Mouse (Mus musculus) gastrocnemius, postnatal 14 days (tissue): Measurements from ENCODE around the gene Slc35b2. TPM values are rescaled to one million over a fixed set of nuclear protein-coding genes. Genes with fewer than 3 reads are reported as not detected.

Source experiments
- DNase-seq: peaks from one replicate; pipeline ENCODE4 v3.0.0; 2021; ENCODE audit warnings: mixed read lengths
- intact Hi-C: fragments of 180-260 bp; cut with DNase I; formaldehyde crosslinking; loops from one replicate; pipeline ENCODE4 v1.15.1; 2025; ENCODE audit warnings: low total_unique reads
- total RNA-seq, 2 experiments: library from RNA; stranded (reverse); gene quantifications; 2 replicates each; pipeline ENCODE4 v1.2.3; 2021

Slc35b2 gene
- total RNA-seq, 2 experiments from 2014 or later, result 25.6 to 28.6 TPM

GRCm38 (mm10) chr17:45544001-45544872 is 19.4 kb upstream of the Slc35b2 start:
- no peak for DNase-seq
- intact Hi-C loops, result no loop called here

DNA sequence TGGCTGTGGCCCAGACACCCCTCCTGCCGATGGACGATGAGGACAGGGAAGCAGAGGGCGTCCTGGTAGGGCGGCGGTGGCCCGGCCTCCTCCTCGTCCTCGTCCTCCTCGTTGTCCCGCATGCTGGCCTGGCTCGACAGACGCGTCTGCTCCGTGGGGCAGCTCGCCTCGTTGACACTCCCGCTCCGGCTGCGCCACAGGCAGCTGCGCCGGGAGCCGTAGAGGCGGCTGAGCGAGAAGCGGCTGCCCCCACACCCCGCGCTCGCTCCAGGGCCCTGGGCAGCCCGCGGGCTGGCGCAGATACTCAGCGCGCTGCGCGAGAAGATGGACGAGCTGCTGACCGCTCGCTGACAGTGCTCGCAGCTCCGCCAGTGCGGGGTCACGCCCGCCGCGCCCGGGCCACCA is 18.8 kb upstream of the Slc35b2 start:
- DNase-seq, result no peak
- intact Hi-C loops, result no loop called here

DNA sequence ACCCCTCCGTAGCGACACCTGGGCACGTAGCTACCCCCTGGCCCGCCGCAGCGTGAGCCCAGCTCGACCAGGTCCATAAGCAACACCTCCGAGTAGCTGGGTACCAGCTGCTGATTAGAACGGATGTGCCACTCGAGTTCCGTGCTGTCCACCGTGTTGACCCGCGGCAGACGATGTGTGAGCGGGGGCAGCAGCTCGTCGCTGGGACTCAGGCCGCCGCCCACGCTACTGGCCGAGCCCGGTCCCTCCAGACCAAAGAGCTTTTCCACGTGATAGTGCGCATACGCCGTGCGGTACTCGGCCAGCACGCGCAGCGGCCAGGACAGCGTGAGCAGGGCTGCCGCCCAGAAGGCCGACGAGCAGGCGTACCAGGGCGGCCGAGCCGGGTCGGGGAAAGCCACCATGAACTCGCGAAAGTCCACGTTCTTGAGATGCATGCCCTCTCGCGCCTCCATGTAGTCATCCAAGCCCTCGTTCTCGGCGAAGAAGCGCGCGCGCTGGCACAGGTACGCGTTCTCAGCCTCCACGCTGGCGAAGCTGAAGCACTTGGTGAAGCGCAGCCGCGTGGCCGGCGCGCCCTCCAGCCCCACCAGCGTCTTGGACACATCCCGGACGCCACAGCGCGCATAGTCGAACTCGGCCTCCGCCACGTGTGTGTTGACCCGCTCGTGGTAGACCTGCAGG is 18.3 kb upstream of the Slc35b2 start:
- intact Hi-C loops, result no loop called here
- DNase-seq, result no peak

- intact Hi-C loops, result no loop called here
- no peak for DNase-seq
Observed at GRCm38 (mm10) chr17:45546941-45547340, 16.7 kb upstream of the Slc35b2 start.

GRCm38 (mm10) chr17:45547461-45548190 is 16.0 kb upstream of the Slc35b2 start:
- DNase-seq, result no peak
- intact Hi-C loops, result no loop called here

GRCm38 (mm10) chr17:45548541-45549512 is 14.8 kb upstream of the Slc35b2 start:
- intact Hi-C loops, result no loop called here
- no peak for DNase-seq

GRCm38 (mm10) chr17:45549617-45550181 is 14.0 kb upstream of the Slc35b2 start, which contains the start of gene Tmem151b:
Tmem151b (minus strand) TSS chr17:45549677.
- DNase-seq, result no peak
- intact Hi-C loops, result loop anchor here (2.0 kb wide), 1 partner anchor 69 kb away; no protein-coding TSS in a partner anchor

- intact Hi-C loops, result loop anchor here (2.0 kb wide), 1 partner anchor 69 kb away; no protein-coding TSS in a partner anchor
- DNase-seq, result no peak
Observed at GRCm38 (mm10) chr17:45550253-45550652, 13.4 kb upstream of the Slc35b2 start.

DNA sequence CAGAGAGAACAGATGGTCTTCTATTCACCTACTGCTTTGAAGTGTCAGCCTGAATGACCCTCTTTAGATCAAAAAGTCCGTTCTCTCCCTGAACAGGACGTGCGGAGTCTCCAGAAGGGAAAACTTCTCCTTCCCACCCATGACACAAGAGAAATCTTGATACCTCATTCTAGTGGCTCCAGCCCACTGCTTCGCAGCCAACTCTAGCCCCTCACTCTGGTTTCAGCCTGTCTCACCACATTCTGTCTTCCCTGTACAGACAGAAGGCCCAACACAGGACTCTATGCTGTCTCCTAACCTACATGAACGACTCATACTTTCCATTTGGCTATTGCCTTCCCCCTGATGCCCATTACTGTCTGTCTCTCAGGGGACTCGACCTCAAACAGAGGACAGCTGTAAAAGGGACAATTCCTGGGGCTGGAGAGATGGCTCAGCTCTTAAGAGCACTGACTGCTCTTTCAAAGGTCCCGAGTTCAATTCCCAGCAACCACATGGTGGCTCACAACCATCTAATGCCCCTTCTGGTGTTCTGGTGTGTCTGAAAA is 12.4 kb upstream of the Slc35b2 start:
- DNase-seq, result no peak
- intact Hi-C loops, result loop anchor here (2.0 kb wide), 1 partner anchor 71 kb away; no protein-coding TSS in a partner anchor

DNA sequence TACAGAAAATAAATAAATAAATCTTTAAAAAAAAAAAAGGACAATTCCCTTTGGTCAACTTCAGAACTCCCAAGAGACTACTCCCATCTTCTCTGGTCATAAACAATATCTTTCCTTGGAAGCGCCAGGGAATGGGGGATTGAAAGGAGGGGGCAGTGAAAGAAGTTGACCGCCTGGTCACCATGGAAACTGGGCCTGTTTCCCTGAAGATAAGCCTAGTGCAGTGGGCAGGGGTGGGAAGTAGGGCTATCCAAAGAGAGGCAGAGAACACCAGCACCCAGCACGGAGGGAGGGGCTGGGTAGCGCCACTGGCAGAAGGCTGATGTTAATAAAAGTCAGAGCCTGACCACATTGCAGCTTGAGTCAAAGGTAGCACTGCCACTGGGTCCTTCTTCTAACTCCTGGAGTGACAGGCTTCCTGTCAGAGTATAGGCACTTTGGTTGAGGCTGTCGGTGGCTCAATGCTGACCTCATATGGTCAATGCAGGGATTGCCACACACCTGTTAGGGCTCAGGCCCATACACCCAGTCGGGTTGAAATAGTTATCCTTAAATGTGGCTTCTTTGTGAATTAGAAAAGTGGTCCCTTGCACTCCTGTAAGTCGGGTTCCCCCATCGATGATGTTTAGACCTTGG is 11.7 kb upstream of the Slc35b2 start:
- intact Hi-C loops, result loop anchor here (2.0 kb wide), 2 partner anchors 33 to 71 kb away; no protein-coding TSS in a partner anchor
- DNase-seq, result peak; percentile 67

- DNase-seq, result no peak
- intact Hi-C loops, result loop anchor here (2.0 kb wide), 1 partner anchor 34 kb away; no protein-coding TSS in a partner anchor
Observed at GRCm38 (mm10) chr17:45553065-45553464, 10.6 kb upstream of the Slc35b2 start.

DNA sequence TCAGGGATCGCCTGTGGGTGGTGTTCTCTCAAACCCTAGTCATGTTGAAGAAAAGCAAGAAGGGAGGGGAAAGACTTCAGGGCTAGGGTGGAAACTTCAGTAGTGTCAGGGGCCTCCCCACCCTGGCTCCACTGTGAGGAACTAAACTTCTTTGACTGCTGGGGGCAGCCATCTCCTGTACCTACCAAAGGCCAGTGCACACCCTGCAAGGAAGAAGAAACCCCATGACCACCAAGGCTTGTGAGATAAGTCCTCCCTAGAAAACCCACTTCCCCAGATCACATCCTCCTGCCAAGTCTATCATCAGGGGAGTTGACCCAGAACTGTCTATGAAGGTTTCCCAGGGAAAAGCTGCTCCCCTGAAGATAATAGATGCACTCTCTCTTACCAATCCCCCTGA is 9.3 kb upstream of the Slc35b2 start:
- DNase-seq, result no peak
- intact Hi-C loops, result no loop called here

DNA sequence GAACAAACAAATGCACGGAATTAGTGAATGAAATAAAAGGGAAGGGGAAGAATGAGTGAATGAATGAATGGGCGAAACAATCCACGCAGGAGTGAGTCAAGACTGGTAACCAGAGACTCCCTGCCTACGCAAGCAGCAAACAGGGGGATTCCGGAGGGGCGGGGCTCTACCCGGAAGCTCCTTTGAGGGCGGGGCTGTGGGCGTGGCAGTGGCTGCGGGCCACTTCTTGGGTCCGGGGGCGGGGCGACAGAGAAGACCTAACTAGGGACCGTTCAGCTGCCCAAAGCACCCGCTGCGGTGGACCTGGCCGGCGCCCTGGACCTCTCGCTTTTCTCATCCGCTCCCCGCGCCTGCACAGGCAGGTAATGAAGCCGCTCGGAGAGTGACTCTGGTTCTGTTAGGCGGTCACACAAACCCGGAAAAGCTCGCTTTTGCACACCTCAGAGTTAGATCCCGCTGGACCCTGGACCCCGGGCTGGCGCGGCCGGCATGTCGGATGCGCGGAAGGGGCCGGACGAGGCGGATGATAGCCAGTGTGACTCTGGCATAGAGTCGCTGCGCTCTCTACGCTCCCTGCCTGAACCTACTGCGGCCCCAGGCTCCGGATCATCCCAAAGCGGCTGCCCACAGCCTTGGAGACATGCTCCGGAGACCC is 8.1 kb upstream of the Slc35b2 start, which contains the start of gene Nfkbie:
Gene Nfkbie, plus strand, starts transcription at position 252 of the 655 bp plus-strand sequence.
- intact Hi-C loops, result no loop called here
- DNase-seq, result peak; percentile 93

GRCm38 (mm10) chr17:45556107-45556489 is 7.6 kb upstream of the Slc35b2 start:
- no peak for DNase-seq
- intact Hi-C loops, result no loop called here

GRCm38 (mm10) chr17:45556514-45557245 is 7.0 kb upstream of the Slc35b2 start:
- intact Hi-C loops, result no loop called here
- no peak for DNase-seq

DNA sequence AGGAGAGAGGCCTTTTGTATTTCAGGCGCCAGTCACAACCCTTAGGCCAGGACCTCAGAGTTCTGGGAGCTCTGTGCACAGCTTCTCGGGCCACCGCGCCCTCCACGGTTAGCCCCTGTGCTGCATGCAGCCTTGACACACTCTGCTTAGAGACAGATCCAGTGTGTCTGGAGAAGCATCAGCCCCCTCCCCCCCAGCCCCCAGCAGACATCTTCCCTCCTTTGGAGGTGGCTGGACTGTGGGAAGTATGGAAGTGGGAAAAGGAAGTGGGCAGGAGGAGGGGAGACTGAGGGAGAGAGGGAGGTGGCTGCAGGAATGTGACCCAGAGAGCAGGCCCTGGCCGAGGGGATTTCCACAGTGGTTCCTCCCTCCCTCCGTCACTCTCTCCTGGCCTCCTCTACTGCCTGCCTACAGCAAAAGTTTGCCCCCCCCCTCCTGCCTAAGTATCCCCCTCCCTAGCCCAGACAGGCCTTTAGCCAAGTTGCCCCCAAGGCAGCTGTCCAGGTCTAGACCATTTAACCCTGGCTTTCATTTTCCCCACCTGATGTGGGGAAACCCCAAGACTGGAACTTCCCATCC is 6.3 kb upstream of the Slc35b2 start:
- DNase-seq, result no peak
- intact Hi-C loops, result no loop called here
